Mouse (Mus musculus): ENCODE results near the gene Krtap7-1. TPM values are rescaled to one million over a fixed set of nuclear protein-coding genes. Genes with fewer than 3 reads are reported as not detected.

Krtap7-1 gene
- polyA plus RNA-seq, 1 experiment from 2014 or later = not detected

GRCm38 (mm10) chr16:89503571-89503970 lies 4.6 kb downstream of the Krtap7-1 start:
- POLR2A ChIA-PET = no interaction called here
- DNase-seq (ENCODE audit: low read depth, low spot score) (no peak), ATAC-seq (no peak)
- no peak for TF ChIP-seq CTCF (IDR thresholded peaks at IDR 0.05)
- in situ Hi-C loops (cut with MboI; ENCODE audit: low pct_unique_long_range_greater_than_20kb) = no loop called here
- CTCF ChIA-PET = no interaction called here
- H3K27me3 ChIP-seq = no peaks in the 10 kb centered on the region

- ChIA-PET CTCF (interaction anchor here (1.2 kb wide), 1 partner anchor 15 kb away, joined by 4 read pairs; no protein-coding TSS in a partner anchor), POLR2A (no interaction called here)
- in situ Hi-C loops (cut with MboI; ENCODE audit: low pct_unique_long_range_greater_than_20kb) = no loop called here
- no peaks in the 10 kb centered on the region for H3K27me3 ChIP-seq
- DNase-seq (ENCODE audit: low read depth, low spot score) (no peak), ATAC-seq (no peak)
- TF ChIP-seq CTCF (IDR thresholded peaks at IDR 0.05) = no peak
These were observed 6.3 kb downstream of the Krtap7-1 start for GRCm38 (mm10) chr16:89501870-89502269.

DNA sequence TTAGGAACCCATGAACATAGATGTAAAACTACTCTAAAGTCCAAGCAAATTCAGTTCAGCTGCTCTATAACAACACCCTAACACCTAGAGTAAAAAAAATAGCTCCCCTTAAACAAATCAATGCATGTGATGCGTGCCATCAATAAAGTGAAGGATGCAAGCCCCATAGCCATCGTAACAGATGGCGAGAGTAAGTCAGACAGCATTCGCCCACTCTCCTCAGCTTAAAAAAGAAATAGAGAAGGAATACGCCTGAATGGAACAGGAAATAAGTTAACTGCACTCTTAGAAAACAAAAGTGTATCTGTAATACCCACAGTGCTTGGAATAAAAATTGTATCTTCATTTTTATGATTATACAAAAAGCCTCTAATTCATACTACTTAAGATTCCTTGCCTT lies 11.1 kb downstream of the Krtap7-1 start:
- no peak for TF ChIP-seq CTCF (IDR thresholded peaks at IDR 0.05)
- POLR2A ChIA-PET = no interaction called here
- DNase-seq (ENCODE audit: low read depth, low spot score) (no peak), ATAC-seq (no peak)
- H3K27me3 ChIP-seq = no peaks in the 10 kb centered on the region
- CTCF ChIA-PET = no interaction called here
- in situ Hi-C loops (cut with MboI; ENCODE audit: low pct_unique_long_range_greater_than_20kb) = no loop called here

DNA sequence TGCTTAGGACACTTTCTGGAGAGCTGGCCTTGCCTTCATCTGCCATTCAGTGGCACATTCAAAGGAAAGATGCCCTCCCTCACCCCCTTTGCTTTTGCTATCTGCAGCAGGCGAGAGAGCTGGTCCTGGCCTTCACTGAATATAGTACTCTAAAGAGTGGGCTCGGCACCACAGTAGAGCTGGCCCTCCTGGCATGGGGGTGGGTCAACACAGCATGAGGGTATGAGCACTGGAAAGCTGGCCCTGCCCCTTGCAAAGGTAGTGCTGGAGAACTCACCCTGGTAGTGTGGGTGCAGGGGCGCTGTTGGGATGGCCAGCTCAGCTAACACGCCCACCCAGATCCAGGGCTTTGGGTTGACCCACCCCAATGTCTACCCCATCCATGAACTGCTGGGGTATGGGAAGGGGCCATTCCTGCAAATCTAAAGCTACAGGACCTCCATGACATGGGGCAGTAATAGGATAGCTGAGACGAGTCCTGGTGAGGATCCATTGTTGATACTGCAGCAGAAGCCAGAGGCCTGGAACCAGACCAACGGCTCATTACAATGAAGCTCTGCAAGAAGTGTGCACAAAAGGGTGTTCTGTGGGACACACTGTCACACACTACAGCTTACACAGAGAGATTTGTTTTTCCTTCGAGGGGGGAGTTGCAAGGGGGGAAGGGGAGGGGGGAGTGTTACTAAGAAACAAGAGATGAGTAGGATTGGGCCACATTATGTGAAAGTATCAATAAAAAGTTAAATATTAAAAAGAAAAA lies 12.5 kb downstream of the Krtap7-1 start:
- ATAC-seq (no peak), DNase-seq (ENCODE audit: low read depth, low spot score) (no peak)
- in situ Hi-C loops (cut with MboI; ENCODE audit: low pct_unique_long_range_greater_than_20kb) = no loop called here
- POLR2A ChIA-PET = no interaction called here
- no peak for TF ChIP-seq CTCF (IDR thresholded peaks at IDR 0.05)
- CTCF ChIA-PET = no interaction called here
- no peaks in the 10 kb centered on the region for H3K27me3 ChIP-seq

DNA sequence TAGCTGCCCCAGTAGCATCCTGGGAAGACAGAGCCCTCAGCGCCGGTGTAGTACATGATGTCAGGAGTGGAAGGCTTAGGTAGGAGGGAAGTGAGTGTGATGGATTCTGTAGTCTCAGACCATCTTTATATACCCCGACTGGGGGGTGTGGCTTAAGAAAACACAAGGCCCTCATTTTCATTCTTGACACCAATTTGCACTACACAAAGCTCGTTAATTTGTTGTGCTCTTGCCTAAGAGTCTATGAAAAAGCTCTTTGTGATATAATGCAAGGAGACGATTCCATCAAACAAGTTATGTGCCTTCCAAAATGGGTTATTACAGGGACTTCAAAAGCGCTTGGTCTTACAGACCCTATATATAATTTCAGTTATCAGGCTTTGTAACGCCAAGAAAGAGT lies 20.3 kb downstream of the Krtap7-1 start, which contains the start of gene Krtap8-1:
Gene Krtap8-1, minus strand, starts transcription at position 101 of the 400 bp plus-strand sequence.
- DNase-seq (ENCODE audit: low read depth, low spot score) (no peak), ATAC-seq (no peak)
- ChIA-PET CTCF (no interaction called here), POLR2A (no interaction called here)
- no peak for TF ChIP-seq CTCF (IDR thresholded peaks at IDR 0.05)
- in situ Hi-C loops (cut with MboI; ENCODE audit: low pct_unique_long_range_greater_than_20kb) = no loop called here
- H3K27me3 ChIP-seq = no peaks in the 10 kb centered on the region

DNA sequence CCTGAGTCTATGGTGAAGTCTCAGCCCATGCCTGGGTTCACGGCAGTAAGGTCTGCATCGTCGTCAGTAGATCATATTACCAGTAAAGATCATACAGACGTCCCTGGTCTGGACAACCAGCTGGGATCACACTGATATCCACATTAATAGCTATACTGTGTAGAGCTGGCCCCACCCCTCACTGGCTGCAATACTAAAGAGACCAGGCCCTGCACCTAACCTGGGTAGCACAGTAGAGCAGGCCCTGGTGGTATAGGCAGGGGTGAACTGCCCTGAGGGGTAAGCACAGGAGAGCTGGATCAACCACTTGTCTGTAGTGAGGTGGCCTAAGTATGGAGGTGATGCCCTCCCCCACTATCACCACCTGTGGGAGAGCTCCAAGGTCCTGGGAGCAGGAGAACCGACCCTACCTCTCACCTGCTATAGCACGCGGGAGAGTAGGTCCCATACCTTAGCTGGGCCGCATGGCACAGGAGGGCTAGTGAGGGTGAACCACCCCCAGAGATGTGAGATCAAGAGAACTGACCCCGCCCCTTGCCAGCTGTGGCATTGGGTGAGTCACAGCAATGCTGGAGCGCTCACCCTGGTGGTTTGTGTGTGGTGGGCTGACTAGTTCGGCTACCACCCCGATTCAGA lies 30.3 kb downstream of the Krtap7-1 start:
- ChIA-PET CTCF (no interaction called here), POLR2A (no interaction called here)
- no peak for TF ChIP-seq CTCF (IDR thresholded peaks at IDR 0.05)
- in situ Hi-C loops (cut with MboI; ENCODE audit: low pct_unique_long_range_greater_than_20kb) = no loop called here
- no peak for DNase-seq (ENCODE audit: low read depth, low spot score)
- H3K27me3 ChIP-seq = no peaks in the 10 kb centered on the region
- no peak for ATAC-seq

GRCm38 (mm10) chr16:89461189-89461588 lies 46.9 kb downstream of the Krtap7-1 start:
- in situ Hi-C loops (cut with MboI; ENCODE audit: low pct_unique_long_range_greater_than_20kb) = no loop called here
- TF ChIP-seq CTCF (IDR thresholded peaks at IDR 0.05) = no peak
- ChIA-PET POLR2A (no interaction called here), CTCF (no interaction called here)
- no peak for DNase-seq (ENCODE audit: low read depth, low spot score)
- H3K27me3 ChIP-seq = no peaks in the 10 kb centered on the region
- no peak for ATAC-seq

Other genes starting within 250 kb of the Krtap7-1 start
- gene Krtap21-1, start 104.5 kb downstream of the Krtap7-1 start, polyA plus RNA-seq (2021) = not detected
- gene Krtap6-2, start 88.2 kb downstream of the Krtap7-1 start, polyA plus RNA-seq (2021) = not detected
- gene Krtap8-1, start 20.4 kb downstream of the Krtap7-1 start, polyA plus RNA-seq (2021) = not detected
- not detected for gene Krtap11-1, start 62.9 kb upstream of the Krtap7-1 start, polyA plus RNA-seq (2021)